Mouse (Mus musculus) lung, adult 2 months (tissue): ENCODE results near the gene Dennd4b.

Experiments used
- CTCF ChIP-seq: fragments of 200-500 bp; IDR thresholded peaks from 2 replicates; pipeline ENCODE4 v1.5.1; 2011; ENCODE audit warnings: mild to moderate bottlenecking, low read length, control low read depth; ENCODE audit not compliant: insufficient read depth
- POLR2A ChIP-seq: fragments of 200-500 bp; IDR thresholded peaks from 2 replicates; pipeline ENCODE4 v1.6.1; 2011; ENCODE audit warnings: low read depth, mild to moderate bottlenecking, control low read depth, low read length, borderline replicate concordance; ENCODE audit errors: extremely low read depth

DNA sequence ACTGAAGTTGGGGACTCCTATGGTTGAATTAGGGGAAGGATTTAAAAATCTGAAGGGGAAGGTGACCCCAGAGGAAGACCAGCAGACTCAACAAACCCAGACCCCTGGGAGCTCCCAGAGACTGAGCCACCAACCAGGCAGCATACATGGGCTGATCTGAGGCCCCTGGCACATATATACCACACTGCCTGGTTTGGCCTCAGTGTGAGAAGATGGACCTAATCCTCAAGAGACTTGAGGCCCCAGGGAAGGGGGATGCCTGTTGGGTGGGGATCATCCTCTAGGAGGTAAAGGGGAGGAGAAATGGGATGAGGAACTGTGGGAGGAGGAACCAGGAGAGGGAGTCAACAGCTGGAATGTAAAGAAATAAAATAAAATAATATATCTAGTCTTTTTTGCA is 49.3 kb downstream of the Dennd4b start:
- TF ChIP-seq CTCF (no peak), POLR2A (no peak)
